In genomic region chr9:70840861-70841341, GRCm38 (mm10) we compare ENCODE assay signal across 7 mouse cellular contexts.
DNase-seq lines count a peak whose midpoint lies in the region; ATAC-seq and TF ChIP-seq lines count a peak whose summit lies in the region.

No protein-coding gene starts in this region.

- peaks cover 0 to 57% of the 10 kb centered on the region in 2 experiments; a peak in 2 of 4 replicates for H3K36me3 ChIP-seq in MEL (ENCODE audit: control insufficient read depth in 1 of 2, insufficient read depth in 2 of 2, low read length in 2 of 2)
- no peaks in the 10 kb centered on the region for H3K36me3 ChIP-seq in intestine, embryonic 14.5 days (ENCODE audit: control insufficient read depth, insufficient read depth, low read length)
- no peaks in the 10 kb centered on the region for H3K36me3 ChIP-seq in lung, embryonic 15.5 days

- H3K9me3 ChIP-seq in MEL (replicated peaks; ENCODE audit: insufficient read depth, low read length): no peaks in the 10 kb centered on the region
- no peaks in the 10 kb centered on the region for H3K9me3 ChIP-seq in intestine, embryonic 14.5 days (ENCODE audit: control insufficient read depth, low read length)
- no peaks in the 10 kb centered on the region for H3K9me3 ChIP-seq in lung, embryonic 15.5 days

- no peak for TF ChIP-seq POLR2A in MEL (IDR thresholded peaks at IDR 0.05; ENCODE audit: control insufficient read depth in 1 of 2, insufficient read depth in 1 of 2, low read depth in 1 of 2, low read length in 2 of 2, poor library complexity in 1 of 2)

- peak overlapping the region; percentile 52 for H3K9ac ChIP-seq in MEL (ENCODE audit: control insufficient read depth, low read depth, low read length, poor library complexity, severe bottlenecking)
- no peak overlapping the region for H3K9ac ChIP-seq in intestine, embryonic 14.5 days (ENCODE audit: low read length)
- no peak overlapping the region for H3K9ac ChIP-seq in lung, embryonic 15.5 days

- ATAC-seq in intestine, embryonic 14.5 days (replicated peaks; ENCODE audit: low FRiP score, low TSS enrichment, low read depth): peak; percentile 48; the same call in 1 of the 2 replicates
- peak; percentile 54 for ATAC-seq in lung, embryonic 15.5 days (ENCODE audit: borderline replicate concordance, extremely low read depth, low FRiP score, low TSS enrichment)

- no peak for TF ChIP-seq RAD21 in MEL (IDR thresholded peaks at IDR 0.05; ENCODE audit: low read depth, low read length)

- DNase-seq in 416B (ENCODE audit: low read depth) (peak; percentile 78), MEL (ENCODE audit: low read depth, low spot score) (peak; percentile 55)
- no peak for DNase-seq in intestine, embryonic 14.5 days (ENCODE audit: low spot score)
- DNase-seq in right cerebral cortex, postnatal 36 days (ENCODE audit: low spot score in 2 of 2): no peak
- DNase-seq in gastrocnemius, postnatal 10 days: no peak
- DNase-seq in spleen, adult 12 weeks (ENCODE audit: low spot score): no peak

- 8% methylated on average over 6 of the region's 6 CpGs for WGBS in intestine, embryonic 14.5 days
- WGBS in lung, embryonic 15.5 days: 6% methylated on average over 6 of the region's 6 CpGs

- peak overlapping the region in 1 of 2 experiments; percentile 1; a peak in 1 of 4 replicates for H3K4me3 ChIP-seq in MEL (ENCODE audit: control insufficient read depth in 1 of 2, insufficient read depth in 1 of 2, low read depth in 2 of 2, low read length in 2 of 2)
- no peak overlapping the region for H3K4me3 ChIP-seq in intestine, embryonic 14.5 days (ENCODE audit: low read depth, low read length)
- no peak overlapping the region for H3K4me3 ChIP-seq in lung, embryonic 15.5 days

- no peaks in the 10 kb centered on the region for H3K27me3 ChIP-seq in MEL (ENCODE audit: control insufficient read depth in 1 of 2, insufficient read depth in 2 of 2, low read length in 2 of 2)
- H3K27me3 ChIP-seq in intestine, embryonic 14.5 days (replicated peaks; ENCODE audit: control insufficient read depth, insufficient read depth, low read length): no peaks in the 10 kb centered on the region
- H3K27me3 ChIP-seq in lung, embryonic 15.5 days: no peaks in the 10 kb centered on the region

- peak in 1 of 2 experiments; percentile 16; a peak in 1 of 4 replicates for TF ChIP-seq EP300 in MEL (IDR thresholded peaks at IDR 0.05; ENCODE audit: low read depth in 1 of 2, low read length in 2 of 2)

- no peak for TF ChIP-seq CTCF in MEL (IDR thresholded peaks at IDR 0.05 in 2 of 3, conservative IDR thresholded peaks at IDR 0.05 in 1 of 3; ENCODE audit: control insufficient read depth in 1 of 3, insufficient read depth in 1 of 3, low read depth in 2 of 3, low read length in 3 of 3, poor library complexity in 1 of 3, severe bottlenecking in 1 of 3)

- no peaks in the 10 kb centered on the region for H3K79me2 ChIP-seq in MEL (ENCODE audit: control insufficient read depth, insufficient read depth, low read length, poor library complexity)

- H3K27ac ChIP-seq in MEL (ENCODE audit: control insufficient read depth, low read depth, low read length): peak overlapping the region; percentile 86
- peak overlapping the region; percentile 12 for H3K27ac ChIP-seq in intestine, embryonic 14.5 days (ENCODE audit: low read depth)
- H3K27ac ChIP-seq in lung, embryonic 15.5 days: peak overlapping the region; percentile 92

- 0 out of 2 replicates have a peak overlapping the region, but pooled peaks have one; percentile 1 for H3K4me2 ChIP-seq in intestine, embryonic 14.5 days (ENCODE audit: low read length)
- peak overlapping the region; percentile 32; the same call in 1 of the 2 replicates for H3K4me2 ChIP-seq in lung, embryonic 15.5 days

- peaks cover 22 to 64% of the 10 kb centered on the region in 2 experiments for H3K4me1 ChIP-seq in MEL (ENCODE audit: control insufficient read depth in 1 of 2, insufficient read depth in 2 of 2, low read length in 2 of 2)
- H3K4me1 ChIP-seq in intestine, embryonic 14.5 days (replicated peaks; ENCODE audit: control insufficient read depth, insufficient read depth, low read length): 0 out of 2 replicates have a peak, but pooled peaks cover 6% of the 10 kb centered on the region
- H3K4me1 ChIP-seq in lung, embryonic 15.5 days: peaks cover 27% of the 10 kb centered on the region

TF ChIP-seq in MEL, 35 proteins besides CTCF, POLR2A, EP300 and RAD21:
- TF ChIP-seq MYB (IDR thresholded peaks at IDR 0.05; ENCODE audit: low read depth, low read length): no peak
- 0 out of 2 replicates have a peak, but pooled peaks have one; percentile 50 for TF ChIP-seq JUND (IDR thresholded peaks at IDR 0.05; ENCODE audit: low read depth, low read length)
- TF ChIP-seq CHD1 (IDR thresholded peaks at IDR 0.05; ENCODE audit: low read depth, low read length): 0 out of 2 replicates have a peak, but pooled peaks have one; percentile 16

Comparison
In these comparisons a context has a peak if more than half of its experiments do, and no peak if none do; other contexts are left out.
1. DNase-seq: peak in 416B (single experiment) and MEL (single experiment); none in intestine, embryonic 14.5 days (single experiment), right cerebral cortex, postnatal 36 days (0 of 2), gastrocnemius, postnatal 10 days (single experiment) and spleen, adult 12 weeks (single experiment).
2. H3K27ac ChIP-seq: peak in every context shown above with its lines; median percentile 92 in lung, embryonic 15.5 days; 86 in MEL; 12 in intestine, embryonic 14.5 days.